In genomic region chr19:7205753-7206736, GRCm38 (mm10) we compare ENCODE assay signal across 8 mouse cellular contexts. TPM values are rescaled to one million over a fixed set of nuclear protein-coding genes. Genes with fewer than 3 reads are reported as not detected.
A peak's percentile ranks its signal among the peaks of the same experiment; 100 is the strongest.
DNase-seq lines count a peak whose midpoint lies in the region; ATAC-seq lines count a peak whose summit lies in the region.

Gene Otub1 (minus strand): TSS chr19:7206316.

- H3K27ac ChIP-seq in hindbrain, embryonic 13.5 days, result peak within 1 kb of the TSS; percentile 97

- no peaks in the 10 kb centered on the region for H3K27me3 ChIP-seq in hindbrain, embryonic 13.5 days

- H3K4me2 ChIP-seq in hindbrain, embryonic 13.5 days, result peak within 1 kb of the TSS; percentile 93

- no peaks in the 10 kb centered on the region for H3K9me3 ChIP-seq in hindbrain, embryonic 13.5 days

- WGBS in hindbrain, embryonic 13.5 days, result under 1% methylated on average over 77 of the region's 79 CpGs

- ATAC-seq in hindbrain, embryonic 13.5 days (ENCODE audit: low FRiP score), result peak; percentile 97

- peak within 1 kb of the TSS; percentile 86 for H3K4me3 ChIP-seq in hindbrain, embryonic 13.5 days

- peaks cover 42% of the 10 kb centered on the region for H3K4me1 ChIP-seq in hindbrain, embryonic 13.5 days (replicated peaks)

- H3K36me3 ChIP-seq in hindbrain, embryonic 13.5 days, result peaks cover 30% of the 10 kb centered on the region

- DNase-seq in NIH3T3 (ENCODE audit: low read depth), result peak; percentile 97
- peak; percentile 94 to 96 for DNase-seq in cerebellum, postnatal 10 days
- peak; percentile 88 to 90 for DNase-seq in frontal cortex, postnatal 14 days (ENCODE audit: low spot score in 2 of 2)
- DNase-seq in layer of hippocampus, postnatal 25 days (ENCODE audit: extremely low spot score in 1 of 2, low spot score in 1 of 2), result peak; percentile 79 to 84
- DNase-seq in lung, postnatal 25 days (ENCODE audit: low spot score), result peak; percentile 96
- peak; percentile 96 for DNase-seq in retina, embryonic 14.5 days (ENCODE audit: low spot score)
- peak; percentile 93 for DNase-seq in thymus, postnatal 4 days

- peak within 1 kb of the TSS; percentile 89 for H3K9ac ChIP-seq in hindbrain, embryonic 13.5 days

RNA-seq across cellular contexts. Expression of gene Otub1, which starts in this region (rescaled TPM):
- 233 and 250 TPM in 2 replicates for polyA plus RNA-seq in hindbrain, embryonic 13.5 days (2015; fragmentation: Nextera tagmentation; extraction: Ambion mirVana)
- total RNA-seq in layer of hippocampus, postnatal 25 days (2021), result 100 to 1,000 TPM; 291 to 300 TPM

Comparison
In these comparisons a context has a peak if more than half of its experiments do, and no peak if none do; other contexts are left out.
1. Peak in every context shown above with its lines: DNase-seq, ATAC-seq, H3K4me3 ChIP-seq and H3K27ac ChIP-seq.